In genomic region chr15:97831987-97832640, GRCm38 (mm10) we compare ENCODE assay signal across 7 mouse cellular contexts. TPM values are rescaled to one million over a fixed set of nuclear protein-coding genes. Genes with fewer than 3 reads are reported as not detected.
DNase-seq lines count a peak whose midpoint lies in the region; ATAC-seq and TF ChIP-seq lines count a peak whose summit lies in the region.

No protein-coding gene starts in this region.

- H3K27me3 ChIP-seq in C2C12 (ENCODE audit: control insufficient read depth, insufficient read depth, insufficient read length) = no peaks in the 10 kb centered on the region
- H3K27me3 ChIP-seq in lung, postnatal 0 days (replicated peaks; ENCODE audit: insufficient read depth, low read length) = no peaks in the 10 kb centered on the region
- H3K27me3 ChIP-seq in testis, adult 2 months (ENCODE audit: control insufficient read depth, insufficient read depth, low read length) = no peaks in the 10 kb centered on the region

- peaks cover 49% of the 10 kb centered on the region for H3K79me2 ChIP-seq in C2C12 (ENCODE audit: control insufficient read depth, insufficient read depth)

- WGBS in lung, postnatal 0 days = 4% methylated on average over 10 of the region's 10 CpGs

- peak; percentile 64 for ATAC-seq in lung, postnatal 0 days
- ATAC-seq in granulocyte monocyte progenitor cell, adult 5-6 weeks (replicated peaks; ENCODE audit: poor library complexity, severe bottlenecking) = no peak

- peak; percentile 88 for TF ChIP-seq EP300 in lung, postnatal 0 days (IDR thresholded peaks at IDR 0.05)

- H3K4me2 ChIP-seq in lung, postnatal 0 days (replicated peaks; ENCODE audit: low read depth, low read length) = peak overlapping the region; percentile 69

- H3K4me1 ChIP-seq in lung, postnatal 0 days (ENCODE audit: insufficient read depth, low read depth, low read length) = peaks cover 33% of the 10 kb centered on the region
- H3K4me1 ChIP-seq in testis, adult 2 months (ENCODE audit: control insufficient read depth, insufficient read depth, low read length) = peaks cover 5% of the 10 kb centered on the region

- peaks cover 8% of the 10 kb centered on the region for H3K36me3 ChIP-seq in C2C12 (ENCODE audit: control insufficient read depth, insufficient read depth)
- H3K36me3 ChIP-seq in lung, postnatal 0 days (ENCODE audit: insufficient read depth, low read length) = no peaks in the 10 kb centered on the region
- H3K36me3 ChIP-seq in testis, adult 2 months (ENCODE audit: control insufficient read depth, insufficient read depth, low read length) = no peaks in the 10 kb centered on the region

- peaks cover 38% of the 10 kb centered on the region for H3K79me3 ChIP-seq in C2C12 (ENCODE audit: low read depth)

- peak; percentile 44 for DNase-seq in MN1 (ENCODE audit: low spot score)
- DNase-seq in gastrocnemius, postnatal 4 days (ENCODE audit: low spot score in 2 of 2) = peak; percentile 41 to 62
- peak; percentile 63 for DNase-seq in kidney, adult 9 months
- DNase-seq in lung, postnatal 0 days (ENCODE audit: low spot score) = peak; percentile 94

- H3ac ChIP-seq in C2C12 (ENCODE audit: control insufficient read depth, insufficient read length, low read depth) = peak overlapping the region; percentile 89

- no peak for TF ChIP-seq POLR2A in testis, adult 2 months (IDR thresholded peaks at IDR 0.05; ENCODE audit: control insufficient read depth, low read depth, low read length)

- H3K27ac ChIP-seq in lung, postnatal 0 days (ENCODE audit: low read length) = peak overlapping the region; percentile 99
- peak overlapping the region; percentile 91 for H3K27ac ChIP-seq in testis, adult 2 months (ENCODE audit: control insufficient read depth, insufficient read depth, low read depth, low read length)

- peak overlapping the region; percentile 79 for H3K4me3 ChIP-seq in C2C12 (ENCODE audit: insufficient read depth, poor library complexity, severe bottlenecking)
- peak overlapping the region; percentile 95 for H3K4me3 ChIP-seq in lung, postnatal 0 days (ENCODE audit: low read depth, low read length)
- H3K4me3 ChIP-seq in testis, adult 2 months (ENCODE audit: control insufficient read depth, low read depth, low read length) = peak overlapping the region; percentile 83

- no peaks in the 10 kb centered on the region for H3K9me3 ChIP-seq in lung, postnatal 0 days (ENCODE audit: low read length)

- peak overlapping the region; percentile 95; the same call in 1 of the 2 replicates for H3K9ac ChIP-seq in lung, postnatal 0 days (replicated peaks; ENCODE audit: low read depth)

- TF ChIP-seq CTCF in C2C12 (IDR thresholded peaks at IDR 0.05; ENCODE audit: control insufficient read depth, insufficient read depth, insufficient read length) = no peak
- TF ChIP-seq CTCF in lung, postnatal 0 days (IDR thresholded peaks at IDR 0.05) = no peak
- TF ChIP-seq CTCF in testis, adult 2 months (IDR thresholded peaks at IDR 0.05; ENCODE audit: control insufficient read depth, insufficient read depth, insufficient replicate concordance, low read depth, low read length) = no peak

TF ChIP-seq in C2C12, 6 proteins besides CTCF, POLR2A, EP300 and RAD21:
- no peak for TF ChIP-seq MYOD1 (IDR thresholded peaks at IDR 0.05; ENCODE audit: control insufficient read depth, insufficient read length, low read depth)
- TF ChIP-seq MAX (IDR thresholded peaks at IDR 0.05) = peak; percentile 63
- no peak for TF ChIP-seq FOSL1 (IDR thresholded peaks at IDR 0.05; ENCODE audit: insufficient read depth, low read length, poor library complexity, severe bottlenecking)

RNA-seq across cellular contexts. Expression of gene Hdac7, which starts 12.2 kb away (rescaled TPM):
- polyA plus RNA-seq in C2C12 (2012; fragmentation: generic; extraction: Trizol) = 41.2 TPM
- total RNA-seq in gastrocnemius, postnatal 4 days (2021) = 10 to 100 TPM; 53.6 to 57.9 TPM
- 43.2 and 52.1 TPM in 2 replicates for polyA plus RNA-seq in lung, postnatal 0 days (2015; fragmentation: Nextera tagmentation; extraction: Ambion mirVana)
- 6.1 and 6.5 TPM in 2 replicates for polyA plus RNA-seq in testis, adult 2 months (2012; rRNA removed)
- total RNA-seq in granulocyte monocyte progenitor cell, adult 5-6 weeks (2014; fragmentation: Nextera tagmentation) = 33.3 and 52.1 TPM in 2 replicates
- 3.5 and 6.1 TPM in 2 replicates for total RNA-seq in granulocyte monocyte progenitor cell, adult 5-6 weeks (2017)

RNA-seq across cellular contexts. Expression of gene Slc48a1, which starts 53.8 kb away (rescaled TPM):
- polyA plus RNA-seq in C2C12 (2012; fragmentation: generic; extraction: Trizol) = 148 TPM
- 10 to 100 TPM; 32.6 to 35.4 TPM for total RNA-seq in gastrocnemius, postnatal 4 days (2021)
- 69.5 and 75.7 TPM in 2 replicates for polyA plus RNA-seq in lung, postnatal 0 days (2015; fragmentation: Nextera tagmentation; extraction: Ambion mirVana)
- 16.3 and 17.0 TPM in 2 replicates for polyA plus RNA-seq in testis, adult 2 months (2012; rRNA removed)
- 97.0 and 99.2 TPM in 2 replicates for total RNA-seq in granulocyte monocyte progenitor cell, adult 5-6 weeks (2014; fragmentation: Nextera tagmentation)
- 67.6 and 71.6 TPM in 2 replicates for total RNA-seq in granulocyte monocyte progenitor cell, adult 5-6 weeks (2017)

Comparison
In these comparisons a context has a peak if more than half of its experiments do, and no peak if none do; other contexts are left out.
1. DNase-seq: peak in every context shown above with its lines; median percentile 94 in lung, postnatal 0 days; 63 in kidney, adult 9 months; 52 in gastrocnemius, postnatal 4 days; 44 in MN1.